In genomic region chr6:134515416-134515815, GRCm38 (mm10) we compare ENCODE assay signal across 12 mouse cellular contexts. TPM values are rescaled to one million over a fixed set of nuclear protein-coding genes. Genes with fewer than 3 reads are reported as not detected.
DNase-seq lines count a peak whose midpoint lies in the region; ATAC-seq lines count a peak whose summit lies in the region.
"Had no signal": no experiment of that assay in that cellular context is flagged by ENCODE, and none has a peak within 500 bp of the region (broad histone marks: within the 10 kb centered on the region; RNA-seq: fewer than 3 reads in every experiment).

No protein-coding gene starts in this region.

- no peak for ATAC-seq in embryonic facial prominence, embryonic 12.5 days (ENCODE audit: insufficient number of reproducible peaks, insufficient read depth, low FRiP score, low TSS enrichment)
- peak; percentile 91 for ATAC-seq in liver, embryonic 16.5 days (ENCODE audit: low read depth)
- ATAC-seq: activated CD4-positive, CD25-positive, alpha-beta regulatory T cell, adult 4 months had no signal

- H3K4me2 ChIP-seq in embryonic facial prominence, embryonic 12.5 days (replicated peaks): no peak overlapping the region
- no peak overlapping the region for H3K4me2 ChIP-seq in liver, embryonic 16.5 days (ENCODE audit: low read depth, low read length)
- H3K4me2 ChIP-seq: hindbrain, embryonic 12.5 days had no signal

- no peaks in the 10 kb centered on the region for H3K9me3 ChIP-seq in embryonic facial prominence, embryonic 12.5 days
- H3K9me3 ChIP-seq in liver, embryonic 16.5 days (replicated peaks; ENCODE audit: control insufficient read depth, low read length): no peaks in the 10 kb centered on the region
- H3K9me3 ChIP-seq: heart, embryonic 10.5 days; hindbrain, embryonic 12.5 days had no signal

- 0 out of 2 replicates have a peak overlapping the region, but pooled peaks have one; percentile 41 for H3K27ac ChIP-seq in embryonic facial prominence, embryonic 12.5 days
- no peak overlapping the region for H3K27ac ChIP-seq in liver, embryonic 16.5 days (ENCODE audit: low read length)
- H3K27ac ChIP-seq: heart, embryonic 10.5 days; hindbrain, embryonic 12.5 days had no signal

- H3K27me3 ChIP-seq in embryonic facial prominence, embryonic 12.5 days: no peaks in the 10 kb centered on the region
- no peaks in the 10 kb centered on the region for H3K27me3 ChIP-seq in liver, embryonic 16.5 days (ENCODE audit: control insufficient read depth, insufficient read depth, low read depth, low read length)
- H3K27me3 ChIP-seq: CH12.LX; hindbrain, embryonic 12.5 days had no signal

- no peak overlapping the region for H3K4me3 ChIP-seq in embryonic facial prominence, embryonic 12.5 days
- no peak overlapping the region for H3K4me3 ChIP-seq in liver, embryonic 16.5 days (ENCODE audit: low read depth, low read length)
- H3K4me3 ChIP-seq: heart, embryonic 10.5 days; hindbrain, embryonic 12.5 days had no signal

- no peak overlapping the region for H3K9ac ChIP-seq in embryonic facial prominence, embryonic 12.5 days
- H3K9ac ChIP-seq in liver, embryonic 16.5 days (ENCODE audit: low read depth, low read length): no peak overlapping the region
- H3K9ac ChIP-seq: hindbrain, embryonic 12.5 days had no signal

- DNase-seq in kidney, adult 9 months: peak; percentile 61
- no peak for DNase-seq in kidney, adult 11 months
- DNase-seq in ES-CJ7 (ENCODE audit: low read depth, low spot score): peak; percentile 55
- no peak for DNase-seq in thymus, postnatal 25 days
- DNase-seq in left cerebral cortex, postnatal 36 days (ENCODE audit: low spot score in 2 of 2): no peak
- DNase-seq: lung, postnatal 36 days had no signal

- 0 out of 2 replicates have a peak, but pooled peaks cover 4% of the 10 kb centered on the region for H3K36me3 ChIP-seq in embryonic facial prominence, embryonic 12.5 days
- peaks cover 5% of the 10 kb centered on the region for H3K36me3 ChIP-seq in liver, embryonic 16.5 days (ENCODE audit: control insufficient read depth, insufficient read depth)

- WGBS in embryonic facial prominence, embryonic 12.5 days: 52% methylated on average over 4 of the region's 4 CpGs
- 55% methylated on average over 4 of the region's 4 CpGs for WGBS in liver, embryonic 16.5 days (ENCODE audit: insufficient replicate concordance)

- peaks cover 36% of the 10 kb centered on the region for H3K4me1 ChIP-seq in embryonic facial prominence, embryonic 12.5 days
- peaks cover 8% of the 10 kb centered on the region for H3K4me1 ChIP-seq in liver, embryonic 16.5 days (ENCODE audit: control insufficient read depth, low read depth, low read length)

- intact Hi-C loops in left cerebral cortex, postnatal 36 days (cut with DNase I): no loop called here

RNA-seq across cellular contexts. Expression of gene Lrp6, which starts 51.3 kb away (rescaled TPM):
- polyA plus RNA-seq in embryonic facial prominence, embryonic 12.5 days (2016; fragmentation: Nextera tagmentation; extraction: Ambion mirVana): 41.6 and 42.8 TPM in 2 replicates
- 6.6 and 7.8 TPM in 2 replicates for polyA plus RNA-seq in liver, embryonic 16.5 days (2015; fragmentation: Nextera tagmentation; extraction: Ambion mirVana)
- 10 to 100 TPM; 40.6 to 45.0 TPM for total RNA-seq in left cerebral cortex, postnatal 36 days (2021)

Comparison
In these comparisons a context has a peak if more than half of its experiments do, and no peak if none do; other contexts are left out.
1. DNase-seq: peak in kidney, adult 9 months (single experiment) and ES-CJ7 (single experiment); none in kidney, adult 11 months (single experiment), thymus, postnatal 25 days (single experiment) and left cerebral cortex, postnatal 36 days (0 of 2).